Mouse (Mus musculus) embryonic facial prominence, embryonic 12.5 days (tissue): ENCODE data around the gene Insrr. TPM values are rescaled to one million over a fixed set of nuclear protein-coding genes. Genes with fewer than 3 reads are reported as not detected.

Experiments
- polyA plus RNA-seq: library from polyadenylated mRNA; unstranded; fragments of >200 nt; fragmentation: Nextera tagmentation; extraction: Ambion mirVana; gene quantifications from 2 replicates; pipeline ENCODE4 v1.2.1, GENCODE M21; 2016

The Insrr gene
- polyA plus RNA-seq, 1 experiment from 2014 or later = 1.7 TPM

Other genes starting within 250 kb of the Insrr start
- gene Arhgef11, start 179.4 kb upstream of the Insrr start, polyA plus RNA-seq = 21.8 and 23.5 TPM in 2 replicates
- gene Lrrc71, start 48.3 kb upstream of the Insrr start, polyA plus RNA-seq = 0.28 and 0.31 TPM in 2 replicates
- 40.0 and 51.7 TPM in 2 replicates for gene Ntrk1, start 1.8 kb upstream of the Insrr start, polyA plus RNA-seq
- 14.4 and 15.1 TPM in 2 replicates for gene Pear1, start 27.4 kb downstream of the Insrr start, polyA plus RNA-seq
- gene Sh2d2a, start 49.8 kb downstream of the Insrr start, polyA plus RNA-seq = 0.08 TPM in 1 of 2 replicates, not detected in the other
- 15.5 and 16.0 TPM in 2 replicates for gene Prcc, start 88.7 kb downstream of the Insrr start, polyA plus RNA-seq
- gene Hdgf, start 109.4 kb downstream of the Insrr start, polyA plus RNA-seq = 246 and 270 TPM in 2 replicates
- 71.4 and 72.9 TPM in 2 replicates for gene Mrpl24, start 122.6 kb downstream of the Insrr start, polyA plus RNA-seq
- 75.4 and 80.1 TPM in 2 replicates for gene Isg20l2, start 133.4 kb downstream of the Insrr start, polyA plus RNA-seq
- gene Rrnad1, start 133.8 kb downstream of the Insrr start, polyA plus RNA-seq = 23.2 and 23.8 TPM in 2 replicates
- gene Crabp2, start 151.7 kb downstream of the Insrr start, polyA plus RNA-seq = 467 and 481 TPM in 2 replicates
- 40.0 and 42.0 TPM in 2 replicates for gene Nes, start 174.1 kb downstream of the Insrr start, polyA plus RNA-seq
- 0.15 and 0.39 TPM in 2 replicates for gene Bcan, start 203.3 kb downstream of the Insrr start, polyA plus RNA-seq
- gene Hapln2, start 230.6 kb downstream of the Insrr start, polyA plus RNA-seq = 0.09 and 0.34 TPM in 2 replicates
- 32.7 and 34.6 TPM in 2 replicates for gene Gpatch4, start 246.2 kb downstream of the Insrr start, polyA plus RNA-seq